In genomic region chr3:88145952-88146351, GRCm38 (mm10) we compare ENCODE assay signal across 8 mouse cellular contexts. TPM values are rescaled to one million over a fixed set of nuclear protein-coding genes. Genes with fewer than 3 reads are reported as not detected.
DNase-seq lines count a peak whose midpoint lies in the region; ATAC-seq and TF ChIP-seq lines count a peak whose summit lies in the region.

No protein-coding gene starts in this region.

- no peak overlapping the region for H3K9ac ChIP-seq in forebrain, embryonic 16.5 days (replicated peaks; ENCODE audit: low read depth, low read length)
- peak overlapping the region; percentile 89; the same call in 1 of the 2 replicates for H3K9ac ChIP-seq in CH12.LX (ENCODE audit: insufficient read depth, low read depth)
- peak overlapping the region; percentile 91 for H3K9ac ChIP-seq in forebrain, embryonic 13.5 days
- 0 out of 2 replicates have a peak overlapping the region, but pooled peaks have one; percentile 36 for H3K9ac ChIP-seq in midbrain, postnatal 0 days (replicated peaks; ENCODE audit: low read length, poor library complexity, severe bottlenecking)

- DNase-seq in forebrain, embryonic 10.5 days (ENCODE audit: extremely low spot score, low spot score) = no peak
- no peak for DNase-seq in CH12.LX (ENCODE audit: extremely low read depth)
- no peak for DNase-seq in limb, embryonic 10.5 days (ENCODE audit: low spot score)
- no peak for DNase-seq in midbrain, postnatal 0 days (ENCODE audit: low spot score)
- DNase-seq in right cerebral cortex, adult 18-20 months = no peak
- no peak for DNase-seq in frontal cortex, postnatal 14 days (ENCODE audit: low spot score in 2 of 2)

- dilution Hi-C loops in CH12.LX (cut with MboI; ENCODE audit: extremely low pct_ligation_motif_present, extremely low pct_unique_long_range_greater_than_20kb, low sequenced_read_pairs) = no loop called here

- H3K4me1 ChIP-seq in forebrain, embryonic 10.5 days = peaks cover 99% of the 10 kb centered on the region
- H3K4me1 ChIP-seq in forebrain, embryonic 16.5 days (replicated peaks; ENCODE audit: control insufficient read depth, insufficient read depth, low read length) = peaks cover 78% of the 10 kb centered on the region
- peaks cover 36 to 62% of the 10 kb centered on the region in 2 experiments for H3K4me1 ChIP-seq in CH12.LX (ENCODE audit: control insufficient read depth in 1 of 2, insufficient read depth in 2 of 2)
- peaks cover 89% of the 10 kb centered on the region for H3K4me1 ChIP-seq in forebrain, embryonic 13.5 days
- peaks cover 99% of the 10 kb centered on the region for H3K4me1 ChIP-seq in limb, embryonic 10.5 days
- peaks cover 44% of the 10 kb centered on the region for H3K4me1 ChIP-seq in midbrain, postnatal 0 days (ENCODE audit: insufficient read depth, low read length)

- no peak for ATAC-seq in forebrain, embryonic 16.5 days
- no peak for ATAC-seq in forebrain, embryonic 13.5 days
- ATAC-seq in midbrain, postnatal 0 days (ENCODE audit: low FRiP score) = no peak

- no peak for TF ChIP-seq CTCF in CH12.LX (conservative IDR thresholded peaks at IDR 0.05 in 1 of 2, IDR thresholded peaks at IDR 0.05 in 1 of 2; ENCODE audit: low read depth in 2 of 2, low read length in 2 of 2)
- no peak for TF ChIP-seq CTCF in midbrain, postnatal 0 days (IDR thresholded peaks at IDR 0.05)

- WGBS in forebrain, embryonic 10.5 days = 72% methylated on average over 5 of the region's 5 CpGs
- 76% methylated on average over 5 of the region's 5 CpGs for WGBS in forebrain, embryonic 16.5 days
- 81% methylated on average over 5 of the region's 5 CpGs for WGBS in forebrain, embryonic 13.5 days
- 71% methylated on average over 5 of the region's 5 CpGs for WGBS in limb, embryonic 10.5 days
- WGBS in midbrain, postnatal 0 days = 82% methylated on average over 5 of the region's 5 CpGs

- peaks cover 80% of the 10 kb centered on the region for H3K79me2 ChIP-seq in CH12.LX (replicated peaks; ENCODE audit: control insufficient read depth, extremely low read depth, insufficient read depth, poor library complexity, severe bottlenecking)

- H3K27ac ChIP-seq in forebrain, embryonic 10.5 days = peak overlapping the region; percentile 93
- H3K27ac ChIP-seq in forebrain, embryonic 16.5 days (ENCODE audit: low read length) = no peak overlapping the region
- peak overlapping the region; percentile 97 for H3K27ac ChIP-seq in CH12.LX (ENCODE audit: insufficient read depth, low read depth)
- 0 out of 2 replicates have a peak overlapping the region, but pooled peaks have one; percentile 22 for H3K27ac ChIP-seq in forebrain, embryonic 13.5 days
- peak overlapping the region; percentile 94 for H3K27ac ChIP-seq in limb, embryonic 10.5 days
- H3K27ac ChIP-seq in midbrain, postnatal 0 days (ENCODE audit: low read depth, low read length) = no peak overlapping the region

- no peak for TF ChIP-seq RAD21 in CH12.LX (IDR thresholded peaks at IDR 0.05; ENCODE audit: low read depth, low read length)

- H3K4me3 ChIP-seq in forebrain, embryonic 10.5 days = peak overlapping the region; percentile 92; the same call in 1 of the 2 replicates
- no peak overlapping the region for H3K4me3 ChIP-seq in forebrain, embryonic 16.5 days (replicated peaks; ENCODE audit: low read length)
- H3K4me3 ChIP-seq in CH12.LX (replicated peaks in 1 of 3; ENCODE audit: low read depth in 2 of 3, low read length in 2 of 3, poor library complexity in 1 of 3) = peak overlapping the region in 2 of 3 experiments; percentile 14 to 96
- no peak overlapping the region for H3K4me3 ChIP-seq in forebrain, embryonic 13.5 days
- peak overlapping the region; percentile 94; the same call in 1 of the 2 replicates for H3K4me3 ChIP-seq in limb, embryonic 10.5 days
- H3K4me3 ChIP-seq in midbrain, postnatal 0 days (ENCODE audit: low read depth, low read length) = 0 out of 2 replicates have a peak overlapping the region, but pooled peaks have one; percentile 1

- no peak for TF ChIP-seq EP300 in CH12.LX (IDR thresholded peaks at IDR 0.05; ENCODE audit: low read length)

- H3K9me3 ChIP-seq in forebrain, embryonic 10.5 days = no peaks in the 10 kb centered on the region
- H3K9me3 ChIP-seq in forebrain, embryonic 16.5 days (ENCODE audit: control insufficient read depth, low read length) = no peaks in the 10 kb centered on the region
- H3K9me3 ChIP-seq in CH12.LX (replicated peaks; ENCODE audit: low read length) = no peaks in the 10 kb centered on the region
- no peaks in the 10 kb centered on the region for H3K9me3 ChIP-seq in forebrain, embryonic 13.5 days (replicated peaks)
- H3K9me3 ChIP-seq in limb, embryonic 10.5 days (replicated peaks) = no peaks in the 10 kb centered on the region
- H3K9me3 ChIP-seq in midbrain, postnatal 0 days (ENCODE audit: low read length) = no peaks in the 10 kb centered on the region

- in situ Hi-C loops in CH12.LX (cut with MboI; ENCODE audit: low pct_ligation_motif_present, low pct_unique_long_range_greater_than_20kb, low sequenced_read_pairs) = no loop called here

- H3K4me2 ChIP-seq in forebrain, embryonic 16.5 days (ENCODE audit: low read length) = no peak overlapping the region
- H3K4me2 ChIP-seq in CH12.LX (ENCODE audit: insufficient read depth, low read depth, poor library complexity, severe bottlenecking) = peak overlapping the region; percentile 99
- peak overlapping the region; percentile 96 for H3K4me2 ChIP-seq in forebrain, embryonic 13.5 days
- H3K4me2 ChIP-seq in midbrain, postnatal 0 days (ENCODE audit: low read depth, low read length, poor library complexity, severe bottlenecking) = peak overlapping the region; percentile 92

- peaks cover 4% of the 10 kb centered on the region; the same call in 1 of the 2 replicates for H3K36me3 ChIP-seq in forebrain, embryonic 10.5 days (replicated peaks)
- no peaks in the 10 kb centered on the region for H3K36me3 ChIP-seq in forebrain, embryonic 16.5 days (ENCODE audit: control insufficient read depth, insufficient read depth)
- peaks cover 2 to 20% of the 10 kb centered on the region in 2 experiments for H3K36me3 ChIP-seq in CH12.LX (replicated peaks in 1 of 2; ENCODE audit: control insufficient read depth in 1 of 2, insufficient read depth in 1 of 2, low read length in 1 of 2)
- no peaks in the 10 kb centered on the region for H3K36me3 ChIP-seq in forebrain, embryonic 13.5 days (ENCODE audit: poor library complexity, severe bottlenecking)
- 0 out of 2 replicates have a peak, but pooled peaks cover 3% of the 10 kb centered on the region for H3K36me3 ChIP-seq in limb, embryonic 10.5 days
- 0 out of 2 replicates have a peak, but pooled peaks cover 3% of the 10 kb centered on the region for H3K36me3 ChIP-seq in midbrain, postnatal 0 days (ENCODE audit: insufficient read depth, low read length)

- no peak for TF ChIP-seq POLR2A in CH12.LX (IDR thresholded peaks at IDR 0.05; ENCODE audit: low read depth, low read length)

- H3K27me3 ChIP-seq in forebrain, embryonic 10.5 days (ENCODE audit: poor library complexity, severe bottlenecking) = peaks cover 6% of the 10 kb centered on the region
- no peaks in the 10 kb centered on the region for H3K27me3 ChIP-seq in forebrain, embryonic 16.5 days (replicated peaks; ENCODE audit: control insufficient read depth, insufficient read depth, low read length)
- H3K27me3 ChIP-seq in CH12.LX (replicated peaks) = no peaks in the 10 kb centered on the region
- peaks cover 2% of the 10 kb centered on the region; the same call in 1 of the 2 replicates for H3K27me3 ChIP-seq in forebrain, embryonic 13.5 days
- H3K27me3 ChIP-seq in limb, embryonic 10.5 days (ENCODE audit: low read depth, poor library complexity, severe bottlenecking) = no peaks in the 10 kb centered on the region
- peaks cover under 1% of the 10 kb centered on the region; the same call in 1 of the 2 replicates for H3K27me3 ChIP-seq in midbrain, postnatal 0 days (ENCODE audit: insufficient read depth, low read length)

TF ChIP-seq in CH12.LX, 34 proteins besides CTCF, POLR2A, EP300 and RAD21:
- TF ChIP-seq ZNF384 (IDR thresholded peaks at IDR 0.05; ENCODE audit: low read depth, low read length) (no peak), TCF12 (IDR thresholded peaks at IDR 0.05; ENCODE audit: low read depth, low read length) (no peak)
TF ChIP-seq in CH12.LX: peak in this region for 0.

RNA-seq across cellular contexts. Expression of gene Mef2d, which starts 3.8 kb away (rescaled TPM):
- polyA plus RNA-seq in forebrain, embryonic 10.5 days (2016; fragmentation: Nextera tagmentation; extraction: Ambion mirVana) = 9.4 and 11.1 TPM in 2 replicates
- polyA plus RNA-seq in forebrain, embryonic 16.5 days (2015; fragmentation: Nextera tagmentation; extraction: Ambion mirVana) = 25.1 and 28.3 TPM in 2 replicates
- 10.9 and 11.0 TPM in 2 replicates for total RNA-seq in CH12.LX (2012; rRNA removed)
- total RNA-seq in CH12.LX (2014; rRNA removed) = 4.3 and 4.8 TPM in 2 replicates
- 51.2 and 75.8 TPM in 2 replicates for polyA plus RNA-seq in CH12.LX (2012; ENCODE audit: insufficient read length, low read depth)
- 15.0 and 16.5 TPM in 2 replicates for polyA plus RNA-seq in forebrain, embryonic 13.5 days (2015; fragmentation: Nextera tagmentation; extraction: Ambion mirVana)
- 12.3 and 14.0 TPM in 2 replicates for polyA plus RNA-seq in limb, embryonic 10.5 days (2016; fragmentation: Nextera tagmentation; extraction: Ambion mirVana)
- 45.5 and 59.6 TPM in 2 replicates for total RNA-seq in midbrain, postnatal 0 days (2014; rRNA removed)
- 21.5 and 26.1 TPM in 2 replicates for polyA plus RNA-seq in midbrain, postnatal 0 days (2015; fragmentation: Nextera tagmentation; extraction: Ambion mirVana)

Comparison
In these comparisons a context has a peak if more than half of its experiments do, and no peak if none do; other contexts are left out.
1. H3K27ac ChIP-seq: peak in forebrain, embryonic 10.5 days (single experiment), CH12.LX (single experiment), forebrain, embryonic 13.5 days (single experiment) and limb, embryonic 10.5 days (single experiment); none in forebrain, embryonic 16.5 days (single experiment) and midbrain, postnatal 0 days (single experiment).
2. H3K4me3 ChIP-seq: peak in forebrain, embryonic 10.5 days (single experiment), CH12.LX (2 of 3), limb, embryonic 10.5 days (single experiment) and midbrain, postnatal 0 days (single experiment); none in forebrain, embryonic 16.5 days (single experiment) and forebrain, embryonic 13.5 days (single experiment).